Mouse (Mus musculus): ENCODE measurements around the gene Lrrc38.
"Not testable (repeated sequence)": the region's sequence is repeated elsewhere in the genome, so short reads cannot be mapped to it uniquely, and the experiment has no call there.

Gene Lrrc38

DNA sequence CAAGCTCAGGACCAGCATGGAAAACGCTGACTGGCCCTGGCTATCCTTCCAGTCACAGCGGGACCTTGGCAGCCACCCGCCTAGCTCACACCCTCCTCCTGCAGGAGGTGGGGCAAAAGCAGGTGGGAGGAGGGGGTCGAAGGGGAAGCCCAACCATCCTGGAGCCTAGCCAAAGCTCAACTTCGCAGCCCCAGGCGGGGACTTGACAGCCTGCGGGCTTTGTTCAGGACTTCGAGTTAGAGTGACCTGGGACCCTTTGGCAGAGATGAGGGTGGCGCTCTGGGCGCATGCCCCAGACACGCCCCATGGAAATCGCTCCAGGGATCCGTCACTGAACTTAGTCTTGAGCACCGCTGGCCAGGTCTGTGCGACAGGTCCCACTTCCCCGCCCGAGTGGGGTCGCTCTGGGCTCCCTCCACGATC is at the start of gene Lrrc38:
Gene Lrrc38, plus strand, starts transcription at position 274 of the 423 bp plus-strand sequence.
- DNase-seq = no peak

DNA sequence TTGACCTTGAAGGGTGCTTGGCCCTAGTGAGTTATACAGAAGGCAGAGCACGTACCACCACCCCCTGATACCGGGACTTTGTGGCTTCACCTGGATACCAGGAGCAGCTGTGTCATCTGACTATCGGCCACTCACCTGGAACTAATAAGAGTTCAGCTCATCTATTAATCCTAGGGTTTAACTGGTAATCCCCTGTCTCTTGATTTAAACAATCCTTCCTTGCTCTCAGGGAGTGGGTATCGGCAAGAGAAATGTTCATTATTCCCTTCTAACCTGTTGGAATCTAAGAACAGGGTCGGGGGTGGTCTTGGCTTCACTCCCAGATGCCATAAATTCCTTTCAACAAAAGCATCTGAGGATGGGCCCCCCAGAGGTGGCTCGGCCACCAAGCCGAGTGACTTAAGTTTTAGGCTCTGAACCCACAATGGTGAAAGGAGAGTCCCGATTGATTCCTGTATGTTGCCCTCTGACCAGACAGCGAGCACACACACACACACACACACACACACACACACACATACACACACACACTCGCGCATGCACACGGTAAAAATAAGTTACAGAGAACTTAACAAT is 49.4 kb upstream of the Lrrc38 start:
- no peak for DNase-seq

DNA sequence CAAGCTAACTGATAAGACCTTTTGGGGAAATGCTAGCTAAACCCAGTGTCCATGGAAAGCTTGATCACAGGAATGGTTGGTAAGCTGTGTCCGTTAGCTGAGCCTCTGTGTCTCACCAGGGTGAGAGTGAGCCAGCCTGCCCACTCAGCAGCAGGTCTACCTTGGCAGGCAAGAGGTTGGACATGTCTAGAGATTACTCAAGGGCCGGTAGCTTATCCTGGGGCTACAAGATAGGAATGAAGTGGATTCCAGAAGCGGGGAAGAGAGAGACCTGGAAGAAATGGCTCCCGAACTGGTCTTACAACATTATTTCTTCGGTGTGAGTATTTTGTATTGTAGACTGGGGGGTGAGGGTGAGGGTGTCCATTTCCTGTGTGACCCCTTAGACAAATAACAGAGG is 48.5 kb upstream of the Lrrc38 start:
- no peak for DNase-seq

DNA sequence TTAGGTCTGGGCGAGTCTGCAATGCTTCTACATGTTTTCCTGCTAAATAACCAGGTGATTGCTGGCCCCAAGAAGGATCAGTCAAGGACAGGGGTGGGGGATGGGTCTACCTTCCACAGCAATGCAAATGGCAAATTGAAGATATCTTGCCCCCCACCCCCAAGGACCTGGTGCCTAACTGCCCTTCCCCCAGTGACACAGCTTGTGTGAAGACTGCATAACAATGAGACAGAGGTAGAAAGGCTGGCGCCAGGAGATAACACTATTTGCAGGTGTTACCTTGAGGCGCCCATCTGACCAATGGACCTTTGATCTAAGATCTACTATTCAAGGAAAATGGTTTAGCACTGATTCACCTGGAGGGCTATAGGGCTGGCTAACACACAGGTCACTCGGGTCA is 47.7 kb upstream of the Lrrc38 start:
- no peak for DNase-seq

DNA sequence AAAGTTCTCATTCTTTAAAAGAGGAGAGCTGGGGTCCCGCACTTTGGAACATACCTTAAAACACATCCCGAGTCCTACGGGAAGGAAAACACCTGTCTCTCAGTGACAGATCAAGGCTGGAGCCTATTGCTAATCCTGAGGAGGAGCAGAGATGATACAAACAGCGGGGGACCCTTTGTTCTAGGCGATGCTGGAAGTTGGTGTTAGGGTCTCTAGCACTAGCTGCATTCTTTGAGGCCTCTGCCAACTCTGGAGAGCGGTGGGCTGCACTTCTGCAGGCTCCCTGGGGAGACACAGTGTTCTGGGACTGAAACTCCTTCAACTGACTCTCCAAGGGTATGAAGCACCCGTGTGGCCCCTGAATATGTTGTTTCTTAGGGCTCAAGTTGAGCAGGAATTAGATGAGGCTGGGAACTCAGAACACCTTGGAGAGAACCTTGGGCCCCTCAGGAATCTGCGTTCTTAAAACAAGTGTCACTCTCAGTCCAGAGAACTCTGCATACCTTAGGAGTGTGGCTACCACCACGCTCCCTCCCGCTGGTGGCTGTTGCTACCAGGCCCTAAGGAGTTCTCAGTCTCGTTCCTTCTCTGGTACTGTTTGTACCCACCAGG is 47.2 kb upstream of the Lrrc38 start:
- no peak for DNase-seq

DNA sequence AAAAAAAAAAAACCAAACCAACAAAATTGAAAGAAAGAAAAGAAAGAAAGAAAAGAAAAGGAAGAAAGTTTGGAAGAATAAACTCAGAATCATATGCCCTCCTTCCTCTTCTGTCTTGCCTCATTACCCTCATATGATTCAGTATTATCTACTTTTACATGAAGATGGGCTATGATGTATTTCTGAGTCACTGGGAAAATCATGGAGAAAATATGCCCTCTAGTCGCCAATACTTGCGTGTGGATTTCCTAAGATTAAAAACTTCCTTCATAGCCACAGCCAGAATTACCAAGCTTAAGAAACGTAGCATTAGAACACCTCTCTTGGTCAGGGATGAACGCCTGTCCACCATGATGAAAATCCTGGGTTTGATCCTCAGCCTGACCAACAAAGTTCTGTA is 44.5 kb upstream of the Lrrc38 start:
- no peak for DNase-seq

DNA sequence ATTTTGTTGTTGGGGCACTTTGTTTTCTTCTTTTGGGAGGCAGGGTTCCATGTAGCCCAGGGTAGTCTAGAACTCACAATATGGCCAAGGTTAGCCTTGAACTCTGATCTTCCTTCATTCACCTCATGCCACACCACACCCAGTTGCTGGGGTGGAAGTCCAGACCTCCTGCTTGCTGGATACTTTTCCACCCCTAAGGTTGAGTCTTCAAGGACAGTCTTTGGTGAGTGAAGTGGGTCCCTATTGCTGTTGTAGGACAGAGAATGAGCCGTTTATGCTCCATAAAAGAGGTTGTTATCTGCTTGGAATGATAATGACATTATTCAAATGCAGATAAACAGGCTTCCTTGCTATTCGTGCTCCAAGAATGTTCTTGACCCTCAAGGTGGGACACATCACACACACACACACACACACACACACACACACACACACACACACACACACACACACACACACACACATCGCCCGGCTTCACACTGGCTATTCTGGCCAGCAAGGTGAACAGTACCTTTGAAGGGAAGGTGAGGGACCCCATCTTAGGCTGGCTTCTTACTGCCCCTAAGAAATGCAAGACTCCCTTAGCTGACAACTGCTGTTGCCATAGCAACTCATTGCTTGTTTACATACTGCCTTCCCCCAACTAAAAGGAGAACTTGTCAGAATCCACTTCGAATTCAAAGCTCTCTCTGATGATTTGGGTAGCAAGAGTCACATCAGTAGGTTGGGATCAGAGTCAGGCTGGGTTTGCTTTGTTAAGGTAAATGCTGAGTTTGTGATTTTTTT is 43.4 kb upstream of the Lrrc38 start:
- DNase-seq = no peak

DNA sequence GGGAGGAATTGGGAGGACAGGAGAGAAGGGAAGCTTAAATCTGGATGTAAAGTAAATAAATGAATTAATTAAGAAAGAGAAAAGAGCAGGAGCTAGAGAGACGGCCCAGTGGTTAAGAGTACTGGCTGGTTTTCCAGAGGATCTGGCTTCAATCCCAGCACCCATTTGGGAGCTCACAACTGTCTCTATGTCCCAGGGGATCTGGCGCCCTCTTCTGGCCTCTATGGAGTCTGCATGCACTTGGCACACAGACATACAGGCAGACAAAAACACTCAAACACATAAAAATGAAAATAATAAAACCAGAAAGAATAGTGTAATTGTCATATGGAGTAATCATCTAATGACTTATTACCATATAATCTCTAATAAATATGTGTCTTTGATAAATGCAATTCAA is 38.2 kb upstream of the Lrrc38 start:
- peak; percentile 40 for DNase-seq

DNA sequence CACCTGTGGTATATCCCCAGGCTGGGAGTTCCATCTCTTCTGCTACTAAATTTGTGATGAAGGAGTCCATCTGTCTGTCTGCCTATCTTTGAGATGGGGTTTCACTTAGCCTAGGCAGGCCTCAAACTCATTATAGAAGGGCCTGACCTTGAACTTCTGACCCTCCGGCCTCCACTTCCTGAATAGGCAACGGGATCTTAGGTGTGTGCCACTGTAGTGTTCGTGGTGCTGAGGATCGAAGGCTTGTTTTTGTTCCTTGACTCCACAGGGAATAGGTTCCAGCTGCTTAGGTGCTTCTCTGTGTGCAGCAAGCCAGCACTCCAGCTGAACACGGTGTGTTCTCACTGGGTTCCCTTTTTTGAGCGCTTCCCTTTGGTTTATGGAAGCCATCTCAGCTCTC is 36.3 kb upstream of the Lrrc38 start:
- no peak for DNase-seq

DNA sequence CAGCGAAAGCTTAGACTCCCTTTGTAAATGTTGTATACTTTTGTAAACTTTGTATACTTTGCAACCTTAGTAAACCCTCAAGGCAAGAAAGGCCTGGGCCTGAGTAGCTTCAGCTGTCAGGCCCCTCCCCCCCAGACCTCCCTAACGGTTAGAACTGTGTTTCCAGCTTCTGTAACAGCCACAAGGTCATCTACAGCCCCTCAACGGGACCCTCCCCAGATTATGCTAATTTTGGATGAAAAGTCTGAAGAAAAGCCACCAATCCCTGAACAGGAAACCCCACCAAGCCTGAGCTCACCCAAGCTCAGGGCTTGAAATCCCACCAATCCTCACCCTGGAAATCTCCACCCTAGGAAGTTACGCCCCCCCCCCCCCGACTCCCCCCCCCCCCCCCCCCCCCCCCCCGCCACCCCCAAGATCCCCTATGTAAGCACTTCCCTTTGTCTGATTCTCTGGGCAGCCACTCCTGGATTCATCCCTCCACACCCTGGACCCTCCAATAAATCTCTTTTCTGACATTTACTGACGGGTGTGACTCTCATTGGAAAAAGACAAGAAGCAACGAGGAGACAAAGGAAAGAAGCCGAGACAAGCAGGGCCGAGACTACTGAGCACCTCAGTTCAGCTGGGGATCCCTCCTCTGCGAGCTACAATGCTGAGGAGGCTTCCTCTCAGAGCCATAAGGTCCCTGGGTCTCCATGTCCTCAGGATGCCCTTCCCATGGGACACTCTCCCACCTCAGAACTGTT is 25.2 kb upstream of the Lrrc38 start:
- DNase-seq = no peak

DNA sequence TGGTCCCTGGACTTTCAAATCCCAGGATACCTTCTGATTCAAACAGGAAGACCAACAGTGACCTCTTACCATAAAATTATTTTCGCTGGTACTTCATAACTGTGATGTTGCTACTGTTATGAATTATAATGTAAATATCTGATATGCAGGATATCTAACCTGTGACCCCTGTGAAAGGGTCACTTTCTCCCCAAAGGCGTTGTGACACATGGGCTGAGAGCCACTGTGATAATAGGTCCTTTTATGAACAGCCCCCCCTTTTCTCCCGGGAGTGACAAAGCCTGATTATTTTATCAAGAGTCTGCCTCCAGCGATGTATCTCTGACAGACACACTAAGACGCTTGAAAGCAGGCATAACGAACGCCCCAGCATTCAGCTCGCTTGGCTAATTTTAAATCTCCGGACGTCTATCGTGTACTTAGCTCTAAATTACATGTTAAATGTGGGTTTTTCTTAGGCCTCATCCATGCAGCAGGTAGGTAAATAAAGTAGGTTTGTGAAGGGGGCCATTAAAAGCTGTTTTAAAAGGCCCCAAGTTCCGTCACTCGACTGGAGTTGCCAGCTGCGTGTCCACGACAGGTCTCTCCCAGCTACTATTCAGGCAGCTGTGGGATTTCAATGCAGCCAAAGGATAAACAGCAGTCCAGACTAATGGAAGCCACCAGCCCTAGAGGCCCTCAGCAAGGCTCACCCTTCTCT is 24.5 kb upstream of the Lrrc38 start:
- no peak for DNase-seq

DNA sequence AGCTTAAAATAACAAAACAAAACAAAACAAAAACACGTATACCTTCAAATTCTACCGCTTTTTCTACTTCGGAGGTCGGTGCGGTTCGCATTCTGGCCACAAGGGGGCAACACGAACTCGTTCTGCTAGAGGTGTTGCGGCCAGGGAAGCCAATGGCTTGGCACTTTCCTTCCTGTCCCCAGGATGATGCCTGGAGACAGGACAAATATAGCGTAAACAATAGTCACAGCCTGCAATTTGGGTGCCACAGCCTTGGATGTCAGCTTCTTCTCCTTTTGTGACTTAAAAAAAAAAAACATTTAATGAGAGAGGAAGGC is 24.0 kb upstream of the Lrrc38 start:
- DNase-seq = peak; percentile 83

DNA sequence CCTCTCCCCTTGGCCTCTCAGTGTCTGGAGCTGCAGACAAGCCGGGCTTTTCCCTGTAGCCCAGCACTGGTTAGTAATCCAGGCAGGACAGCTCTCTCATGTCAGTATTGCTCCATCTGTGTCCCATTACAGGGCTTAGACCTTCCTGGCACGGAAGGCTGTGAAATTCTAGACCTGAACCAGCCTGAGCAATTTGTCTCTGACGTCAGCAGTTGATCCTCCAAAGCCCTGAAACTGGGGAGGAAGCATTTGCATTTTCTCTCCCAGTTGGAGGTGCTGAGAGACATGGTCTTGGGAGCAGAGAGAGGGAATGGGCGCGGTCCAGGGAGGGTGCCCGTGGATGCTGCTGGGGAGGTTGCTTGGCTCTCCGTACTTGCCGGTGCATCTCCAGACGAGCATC is 19.0 kb upstream of the Lrrc38 start:
- DNase-seq = peak; percentile 6

DNA sequence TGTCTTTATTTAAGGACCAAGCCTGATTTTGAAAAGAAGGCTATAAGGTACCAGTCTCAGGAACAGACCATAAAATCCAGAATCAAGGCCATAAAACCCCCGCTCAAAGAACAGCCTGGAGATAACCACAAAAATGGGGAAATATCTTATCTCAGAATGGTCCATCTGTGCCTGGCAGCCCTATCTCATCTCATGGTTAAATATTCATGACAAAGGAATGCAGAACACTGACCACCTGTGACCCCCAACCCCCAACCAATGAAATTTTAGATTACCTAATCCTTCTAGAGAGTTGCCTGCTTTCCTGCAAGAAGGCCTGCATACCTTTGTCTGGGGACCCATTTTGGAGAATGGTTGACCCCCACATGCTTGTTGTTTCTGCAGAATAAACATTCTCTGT is 17.8 kb upstream of the Lrrc38 start:
- DNase-seq = no peak

DNA sequence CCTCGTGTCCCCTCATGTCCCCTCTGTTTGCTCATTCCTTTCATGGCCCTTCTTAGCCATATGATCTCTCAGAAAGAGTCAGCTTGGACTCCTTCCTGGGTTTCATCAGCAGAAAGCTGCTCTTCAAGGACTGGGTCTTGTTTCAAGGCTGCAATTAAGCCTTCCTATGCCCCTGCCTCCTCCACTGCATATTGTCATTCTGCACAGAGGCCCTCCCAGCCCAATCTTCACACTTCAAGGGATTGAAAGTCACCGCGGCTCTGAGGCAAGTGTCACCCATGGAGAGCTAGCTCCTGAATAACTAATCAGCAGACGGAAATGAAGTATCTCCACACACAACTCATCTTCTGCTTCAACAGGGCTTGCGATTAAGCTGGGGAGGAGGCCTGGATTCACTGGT is 15.4 kb upstream of the Lrrc38 start:
- no peak for DNase-seq

DNA sequence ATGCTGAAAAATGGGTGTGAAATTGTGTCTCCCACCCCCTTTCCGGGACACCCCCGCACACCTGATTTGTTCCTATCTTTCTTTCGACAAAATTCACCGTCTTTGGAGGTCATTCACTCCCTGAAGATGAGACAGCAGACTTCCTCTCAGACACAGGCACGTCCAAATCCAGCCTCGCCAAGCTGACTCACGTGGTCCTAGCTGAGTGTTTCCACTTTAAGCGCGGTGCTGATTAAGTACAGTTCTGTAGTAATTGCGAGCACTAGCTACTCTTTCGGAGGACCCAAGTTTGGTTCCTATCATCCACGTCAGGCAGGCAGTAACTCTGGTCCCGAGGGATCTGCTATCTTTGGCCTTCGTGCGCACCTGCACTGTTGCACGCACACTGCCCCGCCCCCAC is 14.6 kb upstream of the Lrrc38 start:
- DNase-seq = no peak

DNA sequence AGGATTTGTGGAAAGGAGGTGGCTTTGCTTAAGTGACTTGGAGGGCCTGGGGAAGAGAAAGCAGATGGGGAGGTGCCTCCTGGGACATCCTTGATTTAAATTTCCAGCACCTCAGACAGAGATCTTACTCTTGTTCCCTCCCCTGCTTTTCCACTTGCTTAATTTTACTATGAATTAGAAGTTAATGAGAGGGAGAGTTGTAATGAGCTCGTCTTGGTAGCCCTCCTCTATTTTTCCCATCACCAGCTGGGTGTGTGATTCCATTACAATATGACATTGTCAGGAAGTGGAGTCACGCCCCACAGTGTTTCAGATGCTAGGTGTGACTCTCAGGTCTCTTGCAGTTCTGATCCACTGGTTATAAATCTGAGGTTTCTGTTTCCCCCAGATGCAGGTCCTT is 13.5 kb upstream of the Lrrc38 start:
- no peak for DNase-seq

DNA sequence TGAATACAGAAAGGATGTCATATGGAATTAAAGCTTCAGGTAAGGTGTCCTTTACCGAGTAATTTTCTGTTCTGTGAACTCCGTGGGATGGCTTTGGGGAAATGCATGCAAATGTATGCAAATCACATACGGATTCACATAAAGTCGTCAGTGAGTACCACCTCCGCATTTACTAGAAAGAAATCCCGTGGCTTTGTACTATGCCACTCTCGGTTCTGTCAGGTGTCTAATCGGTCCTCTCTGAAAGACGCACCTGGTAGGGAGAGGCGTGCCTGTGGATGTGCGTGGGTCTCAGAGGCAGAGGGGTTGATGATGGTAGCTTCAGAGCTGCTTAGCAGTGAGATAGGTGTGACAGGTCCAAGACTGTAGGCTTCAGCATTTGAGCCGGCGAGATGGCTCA is 9.7 kb upstream of the Lrrc38 start:
- DNase-seq = no peak

DNA sequence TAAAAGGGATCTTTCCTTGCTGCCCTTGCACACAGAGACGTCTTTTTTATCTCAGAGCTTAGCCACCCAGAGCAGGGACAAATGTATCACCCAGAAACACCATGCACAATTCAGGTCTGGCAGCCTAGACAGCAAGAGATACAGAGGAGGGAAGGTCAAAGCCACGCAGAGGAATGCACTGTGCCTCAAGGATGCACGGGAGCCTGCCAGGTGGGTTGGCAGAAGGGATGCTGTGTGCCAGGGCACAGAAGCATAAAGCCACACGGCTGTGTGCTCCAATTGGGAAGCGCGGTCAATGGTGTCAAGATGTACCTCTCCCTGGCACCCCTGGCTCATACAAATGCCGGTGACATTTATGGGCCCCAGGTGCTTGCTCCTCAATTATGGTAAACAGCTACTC is 8.1 kb upstream of the Lrrc38 start:
- DNase-seq = no peak

DNA sequence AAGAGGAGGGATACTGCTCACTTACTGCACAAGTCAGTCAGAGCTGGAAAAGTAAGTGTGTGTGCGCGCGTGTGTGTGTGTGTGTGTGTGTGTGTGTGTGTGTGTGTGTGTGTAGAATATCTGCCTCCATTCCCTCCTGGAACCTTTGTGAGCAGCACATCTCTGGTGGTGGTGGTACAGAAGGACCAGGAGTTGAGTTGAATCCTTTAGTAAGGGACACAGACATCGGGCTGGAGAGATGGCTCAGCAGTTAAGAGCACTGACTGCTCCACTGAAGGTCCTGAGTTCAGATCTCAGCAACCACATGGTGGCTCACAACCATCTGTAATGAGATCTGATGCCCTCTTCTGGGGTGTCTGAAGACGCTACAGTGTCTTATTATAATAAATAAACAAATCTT is 4.1 kb upstream of the Lrrc38 start:
- not testable (repeated sequence) for DNase-seq

DNA sequence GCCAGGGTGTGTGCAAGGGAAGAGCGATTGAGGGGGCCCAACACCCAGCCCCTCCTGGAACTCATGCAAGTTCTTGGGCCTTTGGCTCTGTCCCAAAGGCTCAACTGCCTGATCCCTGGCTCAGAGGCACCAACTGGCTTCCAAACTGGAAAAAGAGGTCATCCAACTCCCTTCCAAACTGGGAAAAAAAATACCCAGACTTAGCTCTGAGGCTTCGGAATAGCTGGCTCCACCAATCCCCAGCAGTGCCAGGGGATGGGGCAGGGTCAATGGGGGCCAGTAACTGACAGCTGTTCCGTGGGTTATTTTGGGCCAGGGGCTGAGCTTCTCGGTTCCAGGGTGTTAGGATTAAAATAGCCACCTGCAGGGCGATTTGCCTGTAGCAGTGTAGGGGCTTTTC is 879 bp upstream of the Lrrc38 start:
- no peak for DNase-seq

DNA sequence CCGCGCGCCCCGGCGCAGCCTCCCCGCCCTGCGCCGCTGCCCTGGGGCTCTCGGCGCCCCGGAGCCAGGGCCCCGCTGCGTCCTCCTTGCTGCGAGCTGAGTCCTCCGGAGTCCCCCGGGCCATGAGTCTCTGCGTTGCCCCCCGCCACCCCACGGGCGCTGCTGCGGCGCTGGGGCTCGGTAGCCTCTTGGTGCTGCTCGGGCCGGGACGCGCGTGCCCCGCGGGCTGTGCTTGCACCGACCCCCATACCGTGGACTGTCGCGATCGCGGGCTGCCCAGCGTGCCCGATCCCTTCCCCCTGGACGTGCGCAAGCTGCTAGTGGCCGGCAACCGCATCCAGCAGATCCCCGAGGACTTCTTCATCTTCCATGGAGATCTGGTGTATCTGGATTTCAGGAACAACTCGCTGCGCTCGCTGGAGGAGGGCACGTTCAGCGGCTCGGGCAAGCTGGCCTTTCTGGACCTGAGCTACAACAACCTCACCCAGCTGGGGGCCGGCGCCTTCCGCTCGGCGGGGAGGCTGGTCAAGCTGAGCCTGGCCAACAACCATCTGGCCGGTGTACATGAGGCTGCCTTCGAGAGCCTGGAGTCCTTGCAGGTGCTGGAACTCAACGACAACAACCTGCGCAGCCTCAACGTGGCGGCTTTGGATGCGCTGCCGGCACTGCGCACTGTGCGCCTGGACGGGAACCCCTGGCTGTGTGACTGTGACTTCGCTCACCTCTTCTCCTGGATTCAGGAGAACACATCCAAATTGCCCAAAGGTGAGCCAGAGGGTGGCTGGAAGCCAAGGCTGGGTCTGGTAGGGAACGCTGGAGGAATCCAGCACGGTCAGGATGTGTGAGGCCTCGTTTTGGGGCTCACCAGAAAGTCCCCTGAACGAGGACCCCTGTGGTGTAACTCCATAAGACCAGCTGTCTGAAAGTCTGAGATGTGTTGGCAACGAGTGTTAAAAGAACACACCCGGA is 774 bp downstream of the Lrrc38 start:
- no peak for DNase-seq
